Comparison of ENCODE assay signal across 8 mouse cellular contexts in the genomic region with DNA sequence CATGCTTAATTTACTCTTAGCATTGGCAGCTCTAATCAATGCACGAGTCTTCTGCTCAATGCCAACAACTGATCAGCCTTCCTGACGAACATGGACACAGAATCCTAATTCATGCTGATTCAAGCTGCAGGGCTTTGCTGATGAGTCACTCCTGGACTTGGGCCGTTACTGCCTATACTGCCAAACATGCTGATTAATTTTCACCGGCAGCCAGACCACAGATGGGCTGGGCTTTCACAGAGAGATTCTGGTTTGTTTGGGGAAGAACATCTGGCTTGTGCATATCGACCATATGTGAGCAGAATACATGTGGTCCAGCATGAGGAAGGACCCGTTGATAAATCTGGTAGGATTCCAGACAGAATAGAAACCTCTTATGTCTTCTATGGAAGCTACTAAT.
DNase-seq lines count a peak whose midpoint lies in the region; ATAC-seq and TF ChIP-seq lines count a peak whose summit lies in the region.
"Had no signal": no experiment of that assay in that cellular context is flagged by ENCODE, and none has a peak within 500 bp of the region (broad histone marks: within the 10 kb centered on the region; RNA-seq: fewer than 3 reads in every experiment).

No protein-coding gene starts in this region.

- peak; percentile 41 for DNase-seq in hindbrain, embryonic 14.5 days (ENCODE audit: low spot score)
- peak; percentile 21 for DNase-seq in adipocyte (ENCODE audit: low spot score)
- peak; percentile 73 for DNase-seq in layer of hippocampus, adult 9-11 months
- no peak for DNase-seq in testis, postnatal 14 days (ENCODE audit: low spot score)
- no peak for DNase-seq in liver, postnatal 0 days
- DNase-seq: midbrain, embryonic 14.5 days had no signal

- no peaks in the 10 kb centered on the region for H3K36me3 ChIP-seq in hindbrain, embryonic 14.5 days (replicated peaks; ENCODE audit: control insufficient read depth, insufficient read depth)
- H3K36me3 ChIP-seq in hindbrain, embryonic 13.5 days: no peaks in the 10 kb centered on the region
- H3K36me3 ChIP-seq in C2C12 (ENCODE audit: control insufficient read depth, insufficient read depth): no peaks in the 10 kb centered on the region
- H3K36me3 ChIP-seq in liver, postnatal 0 days (replicated peaks; ENCODE audit: insufficient read depth, low read length): no peaks in the 10 kb centered on the region

- no peak overlapping the region for H3K9ac ChIP-seq in hindbrain, embryonic 14.5 days
- H3K9ac ChIP-seq in hindbrain, embryonic 13.5 days: no peak overlapping the region
- H3K9ac ChIP-seq in liver, postnatal 0 days (replicated peaks): no peak overlapping the region

- WGBS in hindbrain, embryonic 14.5 days: 65% methylated on average over 6 of the region's 6 CpGs
- 73% methylated on average over 6 of the region's 6 CpGs for WGBS in hindbrain, embryonic 13.5 days
- WGBS in liver, postnatal 0 days (ENCODE audit: insufficient replicate concordance): 53% methylated on average over 6 of the region's 6 CpGs

- H3K79me3 ChIP-seq in C2C12 (ENCODE audit: low read depth): no peaks in the 10 kb centered on the region

- no peak overlapping the region for H3K27ac ChIP-seq in hindbrain, embryonic 14.5 days
- H3K27ac ChIP-seq in hindbrain, embryonic 13.5 days: no peak overlapping the region
- H3K27ac ChIP-seq in liver, postnatal 0 days (ENCODE audit: low read depth): no peak overlapping the region

- no peak overlapping the region for H3K4me3 ChIP-seq in hindbrain, embryonic 14.5 days (replicated peaks; ENCODE audit: low read length)
- H3K4me3 ChIP-seq in hindbrain, embryonic 13.5 days: no peak overlapping the region
- no peak overlapping the region for H3K4me3 ChIP-seq in C2C12 (ENCODE audit: insufficient read depth, poor library complexity, severe bottlenecking)
- no peak overlapping the region for H3K4me3 ChIP-seq in liver, postnatal 0 days (ENCODE audit: low read depth, low read length)

- H3ac ChIP-seq in C2C12 (ENCODE audit: control insufficient read depth, insufficient read length, low read depth): no peak overlapping the region

- no peak for TF ChIP-seq CTCF in C2C12 (IDR thresholded peaks at IDR 0.05; ENCODE audit: control insufficient read depth, insufficient read depth, insufficient read length)
- no peak for TF ChIP-seq CTCF in liver, postnatal 0 days (IDR thresholded peaks at IDR 0.05; ENCODE audit: low read depth)

- TF ChIP-seq EP300 in liver, postnatal 0 days (IDR thresholded peaks at IDR 0.05; ENCODE audit: low read depth): no peak

- ATAC-seq in hindbrain, embryonic 14.5 days (ENCODE audit: low FRiP score): no peak
- no peak for ATAC-seq in hindbrain, embryonic 13.5 days (ENCODE audit: low FRiP score)
- no peak for ATAC-seq in liver, postnatal 0 days

- no peaks in the 10 kb centered on the region; the same call in 1 of the 2 replicates for H3K4me1 ChIP-seq in hindbrain, embryonic 14.5 days (replicated peaks; ENCODE audit: control insufficient read depth, insufficient read depth, low read length)
- H3K4me1 ChIP-seq in hindbrain, embryonic 13.5 days (replicated peaks): no peaks in the 10 kb centered on the region; the same call in 1 of the 2 replicates
- no peaks in the 10 kb centered on the region for H3K4me1 ChIP-seq in liver, postnatal 0 days (ENCODE audit: insufficient read depth)

- no peaks in the 10 kb centered on the region for H3K9me3 ChIP-seq in hindbrain, embryonic 14.5 days (ENCODE audit: control insufficient read depth, low read length)
- no peaks in the 10 kb centered on the region for H3K9me3 ChIP-seq in hindbrain, embryonic 13.5 days
- H3K9me3 ChIP-seq in liver, postnatal 0 days (ENCODE audit: low read length): no peaks in the 10 kb centered on the region

- H3K79me2 ChIP-seq in C2C12 (ENCODE audit: control insufficient read depth, insufficient read depth): no peaks in the 10 kb centered on the region

- H3K27me3 ChIP-seq in hindbrain, embryonic 14.5 days (ENCODE audit: control insufficient read depth, insufficient read depth, low read length): no peaks in the 10 kb centered on the region
- 0 out of 2 replicates have a peak, but pooled peaks cover 4% of the 10 kb centered on the region for H3K27me3 ChIP-seq in hindbrain, embryonic 13.5 days
- no peaks in the 10 kb centered on the region for H3K27me3 ChIP-seq in C2C12 (ENCODE audit: control insufficient read depth, insufficient read depth, insufficient read length)
- H3K27me3 ChIP-seq in liver, postnatal 0 days (ENCODE audit: insufficient read depth, low read length): no peaks in the 10 kb centered on the region

- no peak overlapping the region for H3K4me2 ChIP-seq in hindbrain, embryonic 14.5 days (replicated peaks)
- no peak overlapping the region for H3K4me2 ChIP-seq in hindbrain, embryonic 13.5 days
- no peak overlapping the region for H3K4me2 ChIP-seq in liver, postnatal 0 days (ENCODE audit: low read depth, low read length)

TF ChIP-seq in C2C12, 6 proteins besides CTCF, POLR2A, EP300 and RAD21:
- TF ChIP-seq MYOG (IDR thresholded peaks at IDR 0.05; ENCODE audit: control insufficient read depth, extremely low read depth, insufficient read length) (no peak), CEBPB (IDR thresholded peaks at IDR 0.05; ENCODE audit: low read depth) (no peak), FOSL1 (IDR thresholded peaks at IDR 0.05; ENCODE audit: insufficient read depth, low read length, poor library complexity, severe bottlenecking) (peak; percentile 28), MAX (IDR thresholded peaks at IDR 0.05) (peak; percentile 84), MYOD1 (IDR thresholded peaks at IDR 0.05; ENCODE audit: control insufficient read depth, insufficient read length, low read depth) (no peak), USF1 (IDR thresholded peaks at IDR 0.05; ENCODE audit: low read depth) (no peak)

Comparison
In these comparisons a context has a peak if more than half of its experiments do, and no peak if none do; other contexts are left out.
1. DNase-seq: peak in hindbrain, embryonic 14.5 days (single experiment), adipocyte (single experiment) and layer of hippocampus, adult 9-11 months (single experiment); none in testis, postnatal 14 days (single experiment) and liver, postnatal 0 days (single experiment).